Mouse (Mus musculus) ES-Bruce4 (cell line): ENCODE results near the gene Tshz2.

Experiments used
- CTCF ChIP-seq: IDR thresholded peaks from one replicate; pipeline ENCODE4 v1.8.1; 2011; ENCODE audit warnings: low read depth, low read length
- EP300 ChIP-seq: IDR thresholded peaks from 2 replicates; pipeline ENCODE4 v1.6.1; 2011; ENCODE audit warnings: low read depth, low read length; ENCODE audit not compliant: insufficient read depth

GRCm38 (mm10) chr2:169778740-169779345 lies 146.0 kb downstream of the Tshz2 start:
- TF ChIP-seq EP300, result no peak
- TF ChIP-seq CTCF, result no peak
